Mouse (Mus musculus) hindbrain, embryonic 15.5 days (tissue): Measurements from ENCODE around the gene Ush1g. TPM values are rescaled to one million over a fixed set of nuclear protein-coding genes. Genes with fewer than 3 reads are reported as not detected.

ENCODE experiments used
- ATAC-seq: fragments of 200-750 bp; cut with Nextera tagmentation; 2 replicates; pipeline ENCODE4 v1.8.0; 2017; ENCODE audit warnings: low read depth, moderate number of reproducible peaks, moderate TSS enrichment; ENCODE audit not compliant: low FRiP score
- H3K27ac ChIP-seq: fragments of 300-500 bp; sonication (generic); replicated peaks from 2 replicates; pipeline ENCODE4 v1.5.1; 2015; ENCODE audit warnings: mild to moderate bottlenecking, inconsistent platforms
- H3K27me3 ChIP-seq: fragments of 300-500 bp; sonication (generic); 2 replicates; pipeline ENCODE4 v1.6.1; 2015; ENCODE audit warnings: control low read depth, inconsistent platforms
- H3K36me3 ChIP-seq: fragments of 300-500 bp; sonication (generic); 2 replicates; pipeline ENCODE4 v1.6.1; 2015; ENCODE audit warnings: control low read depth, inconsistent platforms
- H3K4me1 ChIP-seq: fragments of 300-500 bp; sonication (generic); replicated peaks from 2 replicates; pipeline ENCODE4 v1.6.1; 2015; ENCODE audit warnings: control low read depth, inconsistent platforms
- H3K4me2 ChIP-seq: fragments of 300-500 bp; sonication (generic); 2 replicates; pipeline ENCODE4 v1.6.1; 2015; ENCODE audit warnings: moderate library complexity, mild to moderate bottlenecking, inconsistent platforms
- H3K4me3 ChIP-seq: fragments of 300-500 bp; sonication (generic); 2 replicates; pipeline ENCODE4 v1.5.1; 2015; ENCODE audit warnings: mild to moderate bottlenecking, inconsistent platforms
- H3K9ac ChIP-seq: fragments of 300-500 bp; sonication (generic); 2 replicates; pipeline ENCODE4 v1.6.1; 2015; ENCODE audit warnings: inconsistent platforms
- H3K9me3 ChIP-seq: fragments of 300-500 bp; sonication (generic); 2 replicates; pipeline ENCODE4 v1.6.1; 2016; ENCODE audit warnings: control low read depth, inconsistent platforms
- WGBS: fragments of 180-500 bp; shearing (Covaris S2); methylation state at CpG from one replicate; pipeline ENCODE4 v1.1.7; 2015; 5-methylcytosine and 5-hydroxymethylcytosine counted together
- polyA plus RNA-seq: library from polyadenylated mRNA; unstranded; fragments of >200 nt; fragmentation: Nextera tagmentation; extraction: Ambion mirVana; gene quantifications from 2 replicates; pipeline ENCODE4 v1.2.1, GENCODE M21; 2015

Ush1g gene
- polyA plus RNA-seq, 1 experiment from 2014 or later = 0.06 TPM

- no peaks in the 10 kb centered on the region for H3K27me3 ChIP-seq
- no peak overlapping the region for H3K9ac ChIP-seq
- peaks cover 28% of the 10 kb centered on the region for H3K4me1 ChIP-seq
- no peak for ATAC-seq
- H3K4me3 ChIP-seq = no peak overlapping the region
- H3K36me3 ChIP-seq = no peaks in the 10 kb centered on the region
- no peaks in the 10 kb centered on the region for H3K9me3 ChIP-seq
- no peak overlapping the region for H3K4me2 ChIP-seq
- H3K27ac ChIP-seq = no peak overlapping the region
- 91% methylated on average over 6 of the region's 6 CpGs for WGBS
These were observed 47.1 kb downstream of the Ush1g start for GRCm38 (mm10) chr11:115274771-115275170.

- H3K4me1 ChIP-seq = peaks cover 28% of the 10 kb centered on the region
- no peak overlapping the region for H3K27ac ChIP-seq
- no peaks in the 10 kb centered on the region for H3K9me3 ChIP-seq
- WGBS = 87% methylated on average over 7 of the region's 7 CpGs
- 0 out of 2 replicates have a peak, but pooled peaks cover 3% of the 10 kb centered on the region for H3K36me3 ChIP-seq
- no peak overlapping the region for H3K4me2 ChIP-seq
- no peak overlapping the region for H3K4me3 ChIP-seq
- ATAC-seq = no peak
- peaks cover 6% of the 10 kb centered on the region; the same call in 1 of the 2 replicates for H3K27me3 ChIP-seq
- H3K9ac ChIP-seq = no peak overlapping the region
These were observed 47.7 kb downstream of the Ush1g start for GRCm38 (mm10) chr11:115274178-115274577.

DNA sequence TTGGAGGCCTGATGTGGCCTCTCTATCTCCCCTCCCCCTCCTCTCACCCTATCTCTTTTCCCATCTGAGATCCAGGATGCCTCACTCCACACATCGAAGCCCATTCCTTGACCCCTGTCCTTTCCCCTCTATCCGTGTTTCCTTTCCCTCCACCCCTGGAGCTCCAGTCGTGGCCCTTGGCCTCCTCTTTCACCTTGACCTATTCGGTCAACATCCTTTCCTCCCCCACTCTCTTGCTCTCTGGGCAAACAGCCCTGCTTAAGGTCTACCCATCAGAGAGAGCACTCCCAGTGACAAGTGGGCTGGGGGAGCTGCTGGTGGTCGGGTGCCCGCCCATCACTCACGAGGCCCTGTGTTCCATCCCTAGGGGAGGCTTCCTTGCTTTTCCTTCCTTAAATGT is 48.1 kb downstream of the Ush1g start:
- Histone ChIP-seq H3K4me1 (peaks cover 28% of the 10 kb centered on the region), H3K27ac (no peak overlapping the region), H3K4me2 (no peak overlapping the region), H3K4me3 (no peak overlapping the region), H3K9ac (no peak overlapping the region), H3K27me3 (peaks cover 10% of the 10 kb centered on the region), H3K36me3 (peaks cover 7% of the 10 kb centered on the region; the same call in 1 of the 2 replicates), H3K9me3 (no peaks in the 10 kb centered on the region)
- ATAC-seq = no peak
- 76% methylated on average over 7 of the region's 7 CpGs for WGBS

DNA sequence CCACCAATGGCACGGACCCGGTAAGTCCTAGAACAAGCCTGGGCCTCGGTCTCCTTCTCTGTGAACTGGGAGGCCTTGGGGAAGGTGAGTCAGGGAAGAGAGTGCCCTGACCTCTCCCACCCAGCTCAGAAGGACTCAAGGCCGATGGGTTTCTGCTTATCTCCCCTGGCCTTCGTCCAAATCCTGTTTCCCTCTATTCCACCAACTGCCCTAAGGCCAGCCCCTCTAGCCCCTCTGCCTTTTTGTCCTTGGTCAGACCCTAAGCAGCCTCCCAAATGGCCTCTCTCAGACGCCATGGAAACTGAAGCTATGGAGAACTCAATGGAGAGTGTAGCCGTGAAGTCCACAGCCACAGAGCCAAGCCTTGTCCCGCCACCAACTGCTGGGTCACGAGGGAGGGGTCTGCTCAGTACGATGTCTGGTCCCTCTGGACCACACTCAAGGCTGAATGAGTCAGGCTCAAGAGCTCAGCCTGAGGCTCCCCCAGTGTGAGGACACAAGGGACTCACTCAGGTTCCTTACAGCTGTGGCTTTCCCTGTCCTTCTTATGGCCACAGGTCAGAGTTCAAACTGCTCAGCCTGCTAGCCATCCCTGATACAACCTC is 48.8 kb downstream of the Ush1g start:
- Histone ChIP-seq H3K9ac (no peak overlapping the region), H3K4me2 (no peak overlapping the region), H3K4me1 (peaks cover 27% of the 10 kb centered on the region), H3K27ac (no peak overlapping the region), H3K4me3 (no peak overlapping the region), H3K36me3 (peaks cover 10% of the 10 kb centered on the region; the same call in 1 of the 2 replicates), H3K9me3 (no peaks in the 10 kb centered on the region), H3K27me3 (peaks cover 18% of the 10 kb centered on the region)
- 69% methylated on average over 10 of the region's 10 CpGs for WGBS
- ATAC-seq = no peak

- WGBS = 69% methylated on average over 10 of the region's 10 CpGs
- no peak overlapping the region for H3K9ac ChIP-seq
These were observed 50.4 kb downstream of the Ush1g start for GRCm38 (mm10) chr11:115271481-115271880.

GRCm38 (mm10) chr11:115271052-115271451 is 50.8 kb downstream of the Ush1g start:
- peaks cover 31% of the 10 kb centered on the region for H3K4me1 ChIP-seq
- ATAC-seq = no peak
- WGBS = 85% methylated on average over 9 of the region's 9 CpGs
- H3K27ac ChIP-seq = no peak overlapping the region
- H3K27me3 ChIP-seq = peaks cover 37% of the 10 kb centered on the region
- no peak overlapping the region for H3K4me2 ChIP-seq
- no peak overlapping the region for H3K4me3 ChIP-seq
- H3K9ac ChIP-seq = no peak overlapping the region
- H3K36me3 ChIP-seq = peaks cover 10% of the 10 kb centered on the region; the same call in 1 of the 2 replicates
- no peaks in the 10 kb centered on the region for H3K9me3 ChIP-seq

More at GRCm38 (mm10) chr11:115271481-115271880, 50.4 kb downstream of the Ush1g start:
- H3K4me1 ChIP-seq = peaks cover 31% of the 10 kb centered on the region
- no peaks in the 10 kb centered on the region for H3K9me3 ChIP-seq
- ATAC-seq = no peak
- peaks cover 33% of the 10 kb centered on the region for H3K27me3 ChIP-seq
- H3K36me3 ChIP-seq = peaks cover 10% of the 10 kb centered on the region; the same call in 1 of the 2 replicates
- no peak overlapping the region for H3K4me2 ChIP-seq
- no peak overlapping the region for H3K27ac ChIP-seq
- no peak overlapping the region for H3K4me3 ChIP-seq

GRCm38 (mm10) chr11:115270148-115270861 is 51.5 kb downstream of the Ush1g start:
- ATAC-seq = no peak
- H3K9me3 ChIP-seq = no peaks in the 10 kb centered on the region
- WGBS = 29% methylated on average over 19 of the region's 19 CpGs
- peaks cover 10% of the 10 kb centered on the region; the same call in 1 of the 2 replicates for H3K36me3 ChIP-seq
- peaks cover 45% of the 10 kb centered on the region for H3K27me3 ChIP-seq
- H3K9ac ChIP-seq = no peak overlapping the region
- no peak overlapping the region for H3K27ac ChIP-seq
- no peak overlapping the region for H3K4me3 ChIP-seq
- H3K4me1 ChIP-seq = peaks cover 31% of the 10 kb centered on the region
- H3K4me2 ChIP-seq = no peak overlapping the region

GRCm38 (mm10) chr11:115269330-115270066 is 52.3 kb downstream of the Ush1g start:
- ATAC-seq = no peak
- Histone ChIP-seq H3K4me3 (no peak overlapping the region), H3K36me3 (peaks cover 10% of the 10 kb centered on the region; the same call in 1 of the 2 replicates), H3K4me2 (no peak overlapping the region), H3K27me3 (peaks cover 51% of the 10 kb centered on the region), H3K9me3 (no peaks in the 10 kb centered on the region), H3K4me1 (peaks cover 29% of the 10 kb centered on the region), H3K9ac (no peak overlapping the region), H3K27ac (no peak overlapping the region)
- 89% methylated on average over 26 of the region's 27 CpGs for WGBS

GRCm38 (mm10) chr11:115267958-115268357 is 53.9 kb downstream of the Ush1g start:
- H3K27me3 ChIP-seq = peaks cover 65% of the 10 kb centered on the region
- no peak overlapping the region for H3K4me2 ChIP-seq
- H3K9ac ChIP-seq = no peak overlapping the region
- H3K4me1 ChIP-seq = peaks cover 29% of the 10 kb centered on the region
- peaks cover 10% of the 10 kb centered on the region; the same call in 1 of the 2 replicates for H3K36me3 ChIP-seq
- no peaks in the 10 kb centered on the region for H3K9me3 ChIP-seq
- 69% methylated on average over 11 of the region's 11 CpGs for WGBS
- ATAC-seq = no peak
- no peak overlapping the region for H3K27ac ChIP-seq
- H3K4me3 ChIP-seq = no peak overlapping the region

DNA sequence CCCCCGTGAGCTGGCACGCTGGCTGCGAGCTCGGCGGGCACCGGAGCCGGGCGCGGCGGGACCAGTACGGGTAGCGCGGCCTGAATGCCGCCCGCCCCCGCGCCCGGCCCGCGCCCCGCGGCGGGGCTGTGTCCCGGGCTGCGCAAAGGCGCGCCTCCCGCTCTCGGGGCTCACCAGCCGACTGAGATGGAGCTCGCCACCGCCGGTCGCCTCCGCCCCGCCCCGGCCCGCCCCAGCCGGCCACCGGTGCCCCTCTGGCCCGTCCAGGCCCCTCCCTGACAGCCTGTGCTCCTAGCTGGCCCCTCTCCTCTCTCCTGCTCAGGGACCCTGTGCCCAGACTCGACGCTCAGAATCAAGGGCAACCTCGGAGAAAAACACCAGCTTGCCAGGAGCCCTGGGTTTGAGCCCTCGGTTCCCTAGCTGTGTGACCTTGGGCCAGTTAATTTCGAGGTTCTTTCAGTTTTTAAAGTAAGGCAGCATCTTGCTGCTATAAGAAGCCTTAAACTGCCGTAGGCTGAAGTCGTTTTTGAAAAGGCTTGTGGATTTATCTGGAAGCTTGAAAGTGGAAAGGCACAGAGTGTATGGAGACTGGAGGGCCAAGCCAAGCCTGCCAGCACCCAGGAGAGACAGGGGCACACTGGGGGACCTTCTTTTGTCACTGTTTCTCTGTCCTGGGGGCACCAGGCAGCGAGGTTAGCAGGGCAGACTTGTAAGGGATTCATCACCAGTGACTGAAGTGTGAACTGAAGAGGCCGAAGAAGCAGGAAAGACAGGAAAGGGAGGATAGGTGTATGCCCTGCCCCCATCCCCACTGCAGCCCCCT is 54.6 kb downstream of the Ush1g start, which contains the start of gene Grin2c:
TSS of gene Grin2c (minus strand) at position 183 of the 823 bp plus-strand sequence.
- peaks cover 72% of the 10 kb centered on the region for H3K27me3 ChIP-seq
- peak within 1 kb of the TSS; percentile 21; the same call in 1 of the 2 replicates for H3K9ac ChIP-seq
- no peak within 1 kb of the TSS for H3K27ac ChIP-seq
- H3K9me3 ChIP-seq = no peaks in the 10 kb centered on the region
- peaks cover 10% of the 10 kb centered on the region; the same call in 1 of the 2 replicates for H3K36me3 ChIP-seq
- no peak for ATAC-seq
- H3K4me2 ChIP-seq = peak within 1 kb of the TSS; percentile 61
- H3K4me3 ChIP-seq = peak within 1 kb of the TSS; percentile 33
- 8% methylated on average over 33 of the region's 50 CpGs for WGBS
- peaks cover 29% of the 10 kb centered on the region for H3K4me1 ChIP-seq

GRCm38 (mm10) chr11:115266400-115266778 is 55.5 kb downstream of the Ush1g start:
- Histone ChIP-seq H3K9me3 (no peaks in the 10 kb centered on the region), H3K27ac (no peak overlapping the region), H3K4me1 (peaks cover 29% of the 10 kb centered on the region), H3K4me3 (peak overlapping the region; percentile 33), H3K36me3 (peaks cover 10% of the 10 kb centered on the region; the same call in 1 of the 2 replicates), H3K4me2 (peak overlapping the region; percentile 61), H3K9ac (peak overlapping the region; percentile 21; the same call in 1 of the 2 replicates), H3K27me3 (peaks cover 80% of the 10 kb centered on the region)
- ATAC-seq = no peak
- WGBS = 2% methylated on average over 22 of the region's 22 CpGs
